Mouse (Mus musculus): ENCODE measurements around the gene Pigc. TPM values are rescaled to one million over a fixed set of nuclear protein-coding genes. Genes with fewer than 3 reads are reported as not detected.

Pigc gene
- total RNA-seq, 1 experiment from 2014 or later, result 18.0 TPM

GRCm38 (mm10) chr1:162008631-162009067 lies 39.7 kb downstream of the Pigc start:
- no peak for DNase-seq

- DNase-seq, result no peak
Measured at GRCm38 (mm10) chr1:162009086-162009485, 40.1 kb downstream of the Pigc start.

GRCm38 (mm10) chr1:162011523-162012245 lies 42.7 kb downstream of the Pigc start:
- DNase-seq, result no peak

- DNase-seq, result no peak
Measured at GRCm38 (mm10) chr1:162013561-162013960, 44.6 kb downstream of the Pigc start.

- DNase-seq, result no peak
Measured at GRCm38 (mm10) chr1:162015247-162015862, 46.4 kb downstream of the Pigc start.

- DNase-seq, result no peak
Measured at GRCm38 (mm10) chr1:162016982-162017381, 48.0 kb downstream of the Pigc start.

GRCm38 (mm10) chr1:162017975-162018600 lies 49.1 kb downstream of the Pigc start:
- no peak for DNase-seq

- DNase-seq, result no peak
Measured at GRCm38 (mm10) chr1:162018601-162018977, 49.6 kb downstream of the Pigc start.

- no peak for DNase-seq
Measured at GRCm38 (mm10) chr1:162020303-162020731, 51.3 kb downstream of the Pigc start.

- no peak for DNase-seq
Measured at GRCm38 (mm10) chr1:162020766-162021165, 51.8 kb downstream of the Pigc start.

Other genes starting within 250 kb of the Pigc start
- gene Fasl, start 180.7 kb upstream of the Pigc start, total RNA-seq (2021), result not detected in 2 replicates
- 44.2 and 47.6 TPM in 2 replicates for gene Suco, start 92.5 kb upstream of the Pigc start, total RNA-seq (2021)
- not detected in 2 replicates for gene 4930558K02Rik, start 10.4 kb downstream of the Pigc start, total RNA-seq (2021)